ENCODE assay signal across 16 mouse cellular contexts in the genomic region with DNA sequence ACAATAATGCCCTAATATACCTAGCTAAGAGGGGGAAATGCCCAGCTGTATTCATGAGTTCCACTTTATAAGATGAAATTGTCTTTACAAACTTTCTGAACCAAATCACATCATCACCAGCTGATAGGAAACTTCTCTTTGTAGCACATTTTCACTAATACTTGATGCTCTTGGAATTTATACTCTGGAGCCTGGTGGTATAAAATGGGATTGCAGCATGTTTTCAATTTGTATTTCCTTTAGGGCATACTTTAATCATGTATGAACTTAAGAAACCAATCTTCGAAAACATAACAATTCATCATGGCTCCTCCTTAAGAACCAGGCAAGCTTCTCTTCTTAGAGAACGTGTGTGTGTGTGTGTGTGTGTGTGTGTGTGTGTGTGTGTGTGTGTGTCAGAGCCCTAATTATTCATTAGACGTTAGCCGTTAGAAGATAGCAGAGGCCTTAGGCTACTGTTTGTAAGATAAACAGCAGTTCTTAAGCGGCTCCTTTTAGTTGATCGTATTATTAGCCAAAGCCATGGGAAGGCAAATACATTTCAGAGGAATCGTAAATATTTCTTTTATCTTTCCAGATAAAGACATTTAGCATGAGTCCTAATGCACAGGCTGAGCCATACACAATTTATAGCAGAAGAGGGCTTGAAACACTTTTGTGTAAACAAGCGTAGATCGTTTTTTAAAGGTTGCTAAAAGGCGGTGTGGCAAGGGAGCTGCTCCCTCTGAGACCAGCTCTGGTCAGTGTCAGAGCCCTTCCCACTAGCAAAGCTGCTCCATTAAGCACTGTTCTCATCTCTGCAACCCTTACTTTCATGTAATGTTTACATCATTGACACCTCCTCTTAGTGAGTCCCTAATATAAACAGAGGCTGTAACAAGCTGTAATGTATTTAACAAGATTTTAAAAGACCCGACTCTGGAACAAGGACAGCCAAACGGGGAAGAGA.
A peak's percentile ranks its signal among the peaks of the same experiment; 100 is the strongest.
DNase-seq lines count a peak whose midpoint lies in the region; ATAC-seq and TF ChIP-seq lines count a peak whose summit lies in the region.
"Had no signal": no experiment of that assay in that cellular context is flagged by ENCODE, and none has a peak within 500 bp of the region (broad histone marks: within the 10 kb centered on the region; RNA-seq: fewer than 3 reads in every experiment).

No protein-coding gene starts in this region.

- H3K4me2 ChIP-seq in liver, embryonic 13.5 days: no peak overlapping the region
- H3K4me2 ChIP-seq: limb, embryonic 15.5 days had no signal

- H3K4me1 ChIP-seq in E14TG2a.4 (replicated peaks; ENCODE audit: low read depth, low read length): peaks cover 20% of the 10 kb centered on the region
- H3K4me1 ChIP-seq in liver, embryonic 13.5 days (replicated peaks): peaks cover 45% of the 10 kb centered on the region

- no peaks in the 10 kb centered on the region for H3K27me3 ChIP-seq in E14TG2a.4 (ENCODE audit: insufficient read depth, low read length)
- H3K27me3 ChIP-seq in liver, embryonic 13.5 days: no peaks in the 10 kb centered on the region

- no peak overlapping the region for H3K27ac ChIP-seq in left cerebral cortex, adult 2 months
- no peak overlapping the region for H3K27ac ChIP-seq in liver, embryonic 13.5 days
- H3K27ac ChIP-seq: limb, embryonic 15.5 days; midbrain, embryonic 10.5 days had no signal

- TF ChIP-seq CTCF in left cerebral cortex, adult 2 months (IDR thresholded peaks at IDR 0.05): peak; percentile 25
- TF ChIP-seq CTCF in E14TG2a.4 (conservative IDR thresholded peaks at IDR 0.05; ENCODE audit: low read length): peak; percentile 31

- H3K4me3 ChIP-seq in left cerebral cortex, adult 2 months: no peak overlapping the region
- H3K4me3 ChIP-seq in E14TG2a.4 (replicated peaks; ENCODE audit: low read length): no peak overlapping the region
- no peak overlapping the region for H3K4me3 ChIP-seq in liver, embryonic 13.5 days (replicated peaks)
- H3K4me3 ChIP-seq: limb, embryonic 15.5 days; midbrain, embryonic 10.5 days had no signal

- intact Hi-C loops in left cerebral cortex, adult 2 months (cut with DNase I): no loop called here

- no peak overlapping the region for H3K9ac ChIP-seq in liver, embryonic 13.5 days
- H3K9ac ChIP-seq: forebrain, postnatal 0 days; limb, embryonic 15.5 days had no signal

- WGBS in liver, embryonic 13.5 days (ENCODE audit: insufficient replicate concordance): 38% methylated on average over 12 of the region's 12 CpGs

- peak; percentile 32 for DNase-seq in embryo, embryonic 10.5 days (ENCODE audit: low spot score)
- no peak for DNase-seq in embryo, embryonic 9.5 days (ENCODE audit: extremely low spot score)
- DNase-seq in left cerebral cortex, adult 2 months (ENCODE audit: extremely low spot score in 1 of 2, low spot score in 2 of 2): no peak
- no peak for DNase-seq in left cerebral cortex, adult 18-20 months (ENCODE audit: low spot score in 2 of 2)
- DNase-seq in liver, embryonic 13.5 days: no peak
- DNase-seq in urinary bladder, postnatal 4 days (ENCODE audit: low spot score in 2 of 2): no peak
- no peak for DNase-seq in gastrocnemius, postnatal 4 days (ENCODE audit: low spot score in 2 of 2)
- DNase-seq: adrenal gland, postnatal 25 days; forebrain, postnatal 0 days; heart, postnatal 10 days; thymus, adult 18-20 months had no signal

- H3K9me3 ChIP-seq in E14TG2a.4 (ENCODE audit: low read length): no peaks in the 10 kb centered on the region
- H3K9me3 ChIP-seq in liver, embryonic 13.5 days (replicated peaks): no peaks in the 10 kb centered on the region
- H3K9me3 ChIP-seq: G1E; limb, embryonic 15.5 days; midbrain, embryonic 10.5 days had no signal

- H3K36me3 ChIP-seq in E14TG2a.4 (ENCODE audit: insufficient read depth, low read length): no peaks in the 10 kb centered on the region
- no peaks in the 10 kb centered on the region for H3K36me3 ChIP-seq in liver, embryonic 13.5 days
- H3K36me3 ChIP-seq: G1E; limb, embryonic 15.5 days; midbrain, embryonic 10.5 days had no signal

- ATAC-seq in liver, embryonic 13.5 days (ENCODE audit: low read depth): peak; percentile 54
- ATAC-seq: forebrain, postnatal 0 days; hindbrain, embryonic 16.5 days had no signal
